Mouse (Mus musculus) heart, adult 2 months (tissue): ENCODE measurements at regions not wholly inside any gene's neighbourhood (a gene's known extent, or its start where the extent isn't known, plus 50 kb on each side); places are given as distances from the start of the nearest gene placed in this dataset.

Experiments
- CTCF ChIP-seq: fragments of 200-600 bp; IDR thresholded peaks from 2 replicates; pipeline ENCODE4 v1.8.1; 2022; ENCODE audit warnings: antibody characterized with exemption, mild to moderate bottlenecking, moderate library complexity
- EP300 ChIP-seq: fragments of 200-500 bp; IDR thresholded peaks from 2 replicates; pipeline ENCODE4 v1.6.1; 2011; ENCODE audit warnings: low read depth, low read length, control low read depth; ENCODE audit not compliant: insufficient read depth
- POLR2A ChIP-seq: fragments of 200-500 bp; IDR thresholded peaks from 2 replicates; pipeline ENCODE4 v1.6.1; 2011; ENCODE audit warnings: mild to moderate bottlenecking, low read depth, low read length, control low read depth; ENCODE audit not compliant: insufficient read depth

DNA sequence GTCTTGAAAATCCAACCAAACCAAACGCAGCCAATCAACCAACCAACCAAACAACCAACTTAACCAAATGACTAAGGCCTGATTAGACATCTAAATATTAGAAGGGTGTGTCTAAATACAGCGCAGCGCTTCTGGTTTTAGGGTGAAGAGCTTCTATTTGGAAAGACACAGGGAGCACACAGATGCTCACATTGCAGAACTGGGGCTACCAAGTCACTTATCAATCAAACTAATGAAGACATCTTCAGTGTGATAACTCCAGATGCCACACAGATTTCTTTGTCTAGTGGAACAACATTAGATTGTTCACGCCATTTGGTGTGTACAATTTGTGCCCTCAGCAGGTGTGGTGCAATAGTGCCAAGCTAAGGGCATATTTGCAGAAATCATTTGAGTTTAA, 76.6 kb upstream of the Cwc22 start:
- TF ChIP-seq CTCF: no peak
- no peak for TF ChIP-seq POLR2A
- TF ChIP-seq EP300: no peak
